8 mouse cellular contexts compared by ENCODE assay signal in the genomic region with DNA sequence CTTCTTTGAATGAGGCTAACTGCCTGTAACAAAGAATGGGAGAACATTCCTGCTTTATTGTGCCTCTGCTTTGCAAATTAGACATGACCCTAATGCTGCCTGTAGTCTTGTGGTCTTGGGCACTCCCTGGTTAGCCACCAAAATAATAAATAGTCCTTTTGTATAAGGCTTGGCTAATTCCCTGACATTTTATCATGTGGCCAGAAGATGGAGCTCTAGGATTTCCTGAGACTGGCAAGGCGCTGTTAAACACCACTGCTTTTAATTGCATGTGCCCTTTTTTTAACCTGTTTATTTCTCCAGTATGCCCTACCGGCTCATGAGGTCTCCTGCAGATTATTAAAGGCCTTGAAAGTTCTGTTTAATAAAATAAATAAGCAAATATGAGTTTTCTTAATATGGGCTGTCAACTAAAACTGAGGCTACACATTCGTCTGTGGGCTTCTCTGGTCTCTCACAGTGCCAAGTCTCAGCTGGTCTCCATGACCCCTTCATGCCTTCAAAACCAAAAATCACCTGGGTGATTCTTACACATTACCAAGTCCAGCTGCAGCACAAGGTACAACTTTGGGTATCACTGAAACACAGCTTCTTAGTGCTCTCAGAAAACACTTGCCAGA. TPM values are rescaled to one million over a fixed set of nuclear protein-coding genes. Genes with fewer than 3 reads are reported as not detected.
DNase-seq lines count a peak whose midpoint lies in the region; ATAC-seq and TF ChIP-seq lines count a peak whose summit lies in the region.

No protein-coding gene starts in this region.

- TF ChIP-seq EP300 in lung, postnatal 0 days (IDR thresholded peaks at IDR 0.05), result no peak

- no peak overlapping the region for H3K9ac ChIP-seq in hindbrain, postnatal 0 days (replicated peaks; ENCODE audit: low read length)
- H3K9ac ChIP-seq in lung, postnatal 0 days (replicated peaks; ENCODE audit: low read depth), result no peak overlapping the region

- 0 out of 2 replicates have a peak, but pooled peaks cover under 1% of the 10 kb centered on the region for H3K9me3 ChIP-seq in hindbrain, postnatal 0 days (ENCODE audit: low read length)
- H3K9me3 ChIP-seq in lung, postnatal 0 days (ENCODE audit: low read length), result no peaks in the 10 kb centered on the region

- no peaks in the 10 kb centered on the region for H3K27me3 ChIP-seq in hindbrain, postnatal 0 days (ENCODE audit: insufficient read depth, low read length)
- no peaks in the 10 kb centered on the region for H3K27me3 ChIP-seq in lung, postnatal 0 days (replicated peaks; ENCODE audit: insufficient read depth, low read length)

- peak; percentile 43 for ATAC-seq in activated CD4-positive, CD25-positive, alpha-beta regulatory T cell, adult 4 months
- ATAC-seq in hindbrain, postnatal 0 days, result peak; percentile 86
- no peak for ATAC-seq in lung, postnatal 0 days

- no peak overlapping the region for H3K27ac ChIP-seq in hindbrain, postnatal 0 days
- no peak overlapping the region for H3K27ac ChIP-seq in lung, postnatal 0 days (ENCODE audit: low read length)

- DNase-seq in ovary, postnatal 14 days (ENCODE audit: low spot score), result peak; percentile 7
- DNase-seq in ovary, adult 18-20 months (ENCODE audit: low spot score), result no peak
- peak; percentile 35 for DNase-seq in embryo, embryonic 11.5 days (ENCODE audit: low read depth, low spot score)
- DNase-seq in hindbrain, postnatal 0 days (ENCODE audit: low spot score), result peak; percentile 80
- peak; percentile 58 for DNase-seq in lung, postnatal 0 days (ENCODE audit: low spot score)
- DNase-seq in right cerebral cortex, postnatal 14 days, result peak; percentile 7
- DNase-seq in urinary bladder, postnatal 10 days (ENCODE audit: low spot score), result no peak

- no peaks in the 10 kb centered on the region for H3K36me3 ChIP-seq in hindbrain, postnatal 0 days (ENCODE audit: insufficient read depth, low read length)
- H3K36me3 ChIP-seq in lung, postnatal 0 days (ENCODE audit: insufficient read depth, low read length), result no peaks in the 10 kb centered on the region

- no peak overlapping the region for H3K4me2 ChIP-seq in hindbrain, postnatal 0 days (ENCODE audit: low read depth, low read length)
- no peak overlapping the region for H3K4me2 ChIP-seq in lung, postnatal 0 days (replicated peaks; ENCODE audit: low read depth, low read length)

- 16% methylated on average over 3 of the region's 3 CpGs for WGBS in hindbrain, postnatal 0 days
- WGBS in lung, postnatal 0 days, result 33% methylated on average over 3 of the region's 3 CpGs

- no peak overlapping the region for H3K4me3 ChIP-seq in hindbrain, postnatal 0 days (ENCODE audit: low read length)
- H3K4me3 ChIP-seq in lung, postnatal 0 days (ENCODE audit: low read depth, low read length), result no peak overlapping the region

- TF ChIP-seq CTCF in hindbrain, postnatal 0 days (IDR thresholded peaks at IDR 0.05; ENCODE audit: low read depth), result peak; percentile 85
- TF ChIP-seq CTCF in lung, postnatal 0 days (IDR thresholded peaks at IDR 0.05), result peak; percentile 74

- no peaks in the 10 kb centered on the region for H3K4me1 ChIP-seq in hindbrain, postnatal 0 days (ENCODE audit: insufficient read depth, low read length)
- no peaks in the 10 kb centered on the region for H3K4me1 ChIP-seq in lung, postnatal 0 days (ENCODE audit: insufficient read depth, low read depth, low read length)

RNA-seq across cellular contexts. Expression of a gene that starts 51.9 kb away (rescaled TPM):
- polyA plus RNA-seq in activated CD4-positive, CD25-positive, alpha-beta regulatory T cell, adult 4 months (2017; shearing (Covaris generic)), result 1 to 10 TPM; 8.5 to 8.7 TPM
- 15.1 and 22.5 TPM in 2 replicates for total RNA-seq in hindbrain, postnatal 0 days (2014; rRNA removed)
- 21.6 and 23.3 TPM in 2 replicates for polyA plus RNA-seq in hindbrain, postnatal 0 days (2015; fragmentation: Nextera tagmentation; extraction: Ambion mirVana)
- polyA plus RNA-seq in lung, postnatal 0 days (2015; fragmentation: Nextera tagmentation; extraction: Ambion mirVana), result 31.0 and 34.9 TPM in 2 replicates

Comparison
In these comparisons a context has a peak if more than half of its experiments do, and no peak if none do; other contexts are left out.
1. DNase-seq: peak in ovary, postnatal 14 days (single experiment), embryo, embryonic 11.5 days (single experiment), hindbrain, postnatal 0 days (single experiment), lung, postnatal 0 days (single experiment) and right cerebral cortex, postnatal 14 days (single experiment); none in ovary, adult 18-20 months (single experiment) and urinary bladder, postnatal 10 days (single experiment).